Mouse (Mus musculus) stomach, embryonic 16.5 days (tissue): Measurements from ENCODE around the gene Col4a3bp. TPM values are rescaled to one million over a fixed set of nuclear protein-coding genes. Genes with fewer than 3 reads are reported as not detected.

Experiments used
- ATAC-seq: fragments of 200-750 bp; cut with Nextera tagmentation; 2 replicates; pipeline ENCODE4 v1.8.0; 2017; ENCODE audit warnings: moderate number of reproducible peaks, moderate TSS enrichment; ENCODE audit not compliant: insufficient read depth, low FRiP score
- H3K27ac ChIP-seq: fragments of 300-500 bp; sonication (generic); 2 replicates; pipeline ENCODE4 v1.5.1; 2014; ENCODE audit warnings: low read length
- H3K27me3 ChIP-seq: fragments of 300-500 bp; sonication (generic); 2 replicates; pipeline ENCODE4 v1.6.1; 2014; ENCODE audit warnings: low read length, control low read depth, mixed read lengths; ENCODE audit not compliant: control insufficient read depth, insufficient read depth
- H3K36me3 ChIP-seq: fragments of 300-500 bp; sonication (generic); 2 replicates; pipeline ENCODE4 v1.6.1; 2014; ENCODE audit warnings: low read length; ENCODE audit not compliant: control insufficient read depth, insufficient read depth
- H3K4me1 ChIP-seq: fragments of 300-500 bp; sonication (generic); 2 replicates; pipeline ENCODE4 v1.6.1; 2014; ENCODE audit warnings: low read length, control low read depth, mixed read lengths; ENCODE audit not compliant: control insufficient read depth, insufficient read depth
- H3K4me2 ChIP-seq: fragments of 300-500 bp; sonication (generic); 2 replicates; pipeline ENCODE4 v1.6.1; 2014; ENCODE audit warnings: low read depth, low read length, mixed read lengths
- H3K4me3 ChIP-seq: fragments of 300-500 bp; sonication (generic); replicated peaks from 2 replicates; pipeline ENCODE4 v1.5.1; 2014; ENCODE audit warnings: mild to moderate bottlenecking, low read length
- H3K9ac ChIP-seq: fragments of 300-500 bp; sonication (generic); 2 replicates; pipeline ENCODE4 v1.6.1; 2014; ENCODE audit warnings: low read length
- H3K9me3 ChIP-seq: fragments of 300-500 bp; sonication (generic); replicated peaks from 2 replicates; pipeline ENCODE4 v1.6.1; 2016; ENCODE audit warnings: low read length, control low read depth; ENCODE audit not compliant: control insufficient read depth
- WGBS: fragments of 180-500 bp; shearing (Covaris S2); extraction: QIAGEN DNeasy Blood & Tissue Kit; methylation state at CpG from one replicate; pipeline ENCODE4 v1.1.7; 2014; 5-methylcytosine and 5-hydroxymethylcytosine counted together
- polyA plus RNA-seq: library from polyadenylated mRNA; unstranded; fragments of >200 nt; fragmentation: Nextera tagmentation; extraction: Ambion mirVana; gene quantifications from 2 replicates; pipeline ENCODE4 v1.2.1, GENCODE M21; 2015

The Col4a3bp gene
- polyA plus RNA-seq, 1 experiment from 2014 or later = 10.4 TPM

GRCm38 (mm10) chr13:96514154-96514942 lies 28.1 kb upstream of the Col4a3bp start:
- WGBS = 47% methylated on average over 5 of the region's 5 CpGs
- Histone ChIP-seq H3K4me2 (no peak overlapping the region), H3K4me1 (peaks cover 26% of the 10 kb centered on the region), H3K9me3 (no peaks in the 10 kb centered on the region), H3K4me3 (no peak overlapping the region), H3K27me3 (no peaks in the 10 kb centered on the region), H3K27ac (peak overlapping the region; percentile 14; the same call in 1 of the 2 replicates), H3K36me3 (no peaks in the 10 kb centered on the region), H3K9ac (no peak overlapping the region)
- peak; percentile 49 for ATAC-seq

DNA sequence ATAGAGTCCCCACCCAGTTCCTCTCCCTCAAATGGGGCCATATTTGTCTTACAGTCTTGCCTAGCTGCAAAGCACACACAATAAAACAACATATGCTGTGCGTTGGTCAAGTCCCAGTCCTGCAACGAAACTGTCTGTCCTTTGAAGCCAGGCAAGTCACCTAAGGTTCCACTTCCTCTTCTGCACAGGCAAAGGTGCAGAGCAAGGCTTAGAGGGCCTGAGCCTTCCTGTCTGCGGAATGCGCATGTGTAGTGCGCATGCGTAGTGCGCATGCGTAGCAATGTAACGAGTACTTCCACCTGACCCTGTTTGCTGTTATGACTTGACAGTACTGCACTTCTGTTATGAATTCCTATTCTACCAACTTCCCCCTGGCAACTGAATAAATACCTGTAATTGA lies 26.2 kb upstream of the Col4a3bp start:
- no peak overlapping the region for H3K27ac ChIP-seq
- 90% methylated on average over 9 of the region's 9 CpGs for WGBS
- no peak overlapping the region for H3K4me2 ChIP-seq
- H3K27me3 ChIP-seq = no peaks in the 10 kb centered on the region
- no peaks in the 10 kb centered on the region for H3K9me3 ChIP-seq
- no peak overlapping the region for H3K9ac ChIP-seq
- peaks cover 14% of the 10 kb centered on the region for H3K4me1 ChIP-seq
- no peaks in the 10 kb centered on the region for H3K36me3 ChIP-seq
- no peak for ATAC-seq
- H3K4me3 ChIP-seq = no peak overlapping the region

DNA sequence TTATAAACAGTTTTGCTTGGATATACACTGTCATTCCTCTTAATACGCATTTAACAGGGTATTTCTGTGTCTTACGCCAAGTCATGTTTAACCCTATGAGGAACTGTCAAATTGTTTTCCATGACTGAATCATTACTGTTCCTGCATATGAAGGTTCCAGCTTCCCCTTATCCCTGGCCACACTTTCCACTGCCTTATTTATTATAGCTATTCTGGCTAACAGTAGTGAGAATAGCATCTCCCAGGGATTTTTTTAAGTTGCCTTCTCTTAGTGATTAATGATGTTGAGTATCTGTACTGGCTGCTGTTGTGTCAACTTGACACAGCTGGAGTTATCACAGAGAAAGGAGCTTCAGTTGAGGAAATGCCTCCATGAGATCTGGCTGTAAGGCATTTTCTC lies 25.1 kb upstream of the Col4a3bp start:
- Histone ChIP-seq H3K4me3 (no peak overlapping the region), H3K36me3 (no peaks in the 10 kb centered on the region), H3K27me3 (no peaks in the 10 kb centered on the region), H3K4me1 (peaks cover 5% of the 10 kb centered on the region), H3K27ac (no peak overlapping the region), H3K4me2 (no peak overlapping the region), H3K9me3 (no peaks in the 10 kb centered on the region), H3K9ac (no peak overlapping the region)
- WGBS = 54% methylated on average over 2 of the region's 2 CpGs
- ATAC-seq = peak; percentile 64; the same call in 1 of the 2 replicates

- no peaks in the 10 kb centered on the region for H3K27me3 ChIP-seq
- no peak overlapping the region for H3K4me3 ChIP-seq
- no peak overlapping the region for H3K4me2 ChIP-seq
- H3K4me1 ChIP-seq = no peaks in the 10 kb centered on the region
- H3K36me3 ChIP-seq = no peaks in the 10 kb centered on the region
- no peaks in the 10 kb centered on the region for H3K9me3 ChIP-seq
- WGBS = 84% methylated on average over 3 of the region's 3 CpGs
- no peak for ATAC-seq
- H3K27ac ChIP-seq = no peak overlapping the region
- H3K9ac ChIP-seq = no peak overlapping the region
These were observed 21.1 kb upstream of the Col4a3bp start for GRCm38 (mm10) chr13:96521294-96521693.

- no peak for ATAC-seq
- H3K36me3 ChIP-seq = peaks cover 4% of the 10 kb centered on the region; the same call in 1 of the 2 replicates
- H3K27me3 ChIP-seq = no peaks in the 10 kb centered on the region
- peaks cover 3% of the 10 kb centered on the region; the same call in 1 of the 2 replicates for H3K9me3 ChIP-seq
- H3K4me3 ChIP-seq = no peak overlapping the region
- H3K9ac ChIP-seq = no peak overlapping the region
- H3K4me2 ChIP-seq = no peak overlapping the region
- 86% methylated on average over 3 of the region's 3 CpGs for WGBS
- peaks cover 3% of the 10 kb centered on the region; the same call in 1 of the 2 replicates for H3K4me1 ChIP-seq
- no peak overlapping the region; the same call in 1 of the 2 replicates for H3K27ac ChIP-seq
These were observed 15.4 kb upstream of the Col4a3bp start for GRCm38 (mm10) chr13:96527022-96527421.

GRCm38 (mm10) chr13:96527856-96528255 lies 14.6 kb upstream of the Col4a3bp start:
- Histone ChIP-seq H3K27ac (no peak overlapping the region), H3K9ac (no peak overlapping the region), H3K27me3 (no peaks in the 10 kb centered on the region), H3K4me3 (no peak overlapping the region), H3K4me2 (no peak overlapping the region), H3K36me3 (peaks cover 4% of the 10 kb centered on the region; the same call in 1 of the 2 replicates), H3K4me1 (peaks cover 4% of the 10 kb centered on the region; the same call in 1 of the 2 replicates), H3K9me3 (peaks cover 3% of the 10 kb centered on the region; the same call in 1 of the 2 replicates)
- ATAC-seq = no peak
- WGBS = 82% methylated on average over 11 of the region's 11 CpGs

DNA sequence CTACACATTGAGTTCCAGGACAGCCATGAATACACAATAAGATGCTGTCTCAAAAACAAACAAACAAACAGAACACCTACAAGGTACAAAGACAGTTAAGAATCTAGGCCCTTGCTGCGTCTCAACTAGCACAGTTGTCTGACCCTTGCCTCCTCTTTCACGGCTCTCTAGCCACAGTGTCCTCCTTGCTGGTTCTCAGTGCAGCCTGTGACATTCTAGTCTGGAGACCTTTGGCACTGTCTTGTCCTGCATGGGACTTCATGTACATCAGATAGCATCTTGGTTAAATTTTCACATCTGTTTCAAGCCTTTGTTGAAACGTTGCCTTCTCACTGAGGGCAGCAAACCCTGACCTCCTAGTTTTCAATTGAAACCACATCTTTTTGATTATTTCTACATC lies 13.6 kb upstream of the Col4a3bp start:
- no peak for ATAC-seq
- H3K36me3 ChIP-seq = peaks cover 4% of the 10 kb centered on the region; the same call in 1 of the 2 replicates
- H3K9me3 ChIP-seq = peaks cover 3% of the 10 kb centered on the region; the same call in 1 of the 2 replicates
- no peak overlapping the region for H3K9ac ChIP-seq
- WGBS = 88% methylated on average over 3 of the region's 3 CpGs
- peaks cover 4% of the 10 kb centered on the region; the same call in 1 of the 2 replicates for H3K4me1 ChIP-seq
- no peak overlapping the region for H3K4me3 ChIP-seq
- H3K4me2 ChIP-seq = no peak overlapping the region
- H3K27me3 ChIP-seq = no peaks in the 10 kb centered on the region
- no peak overlapping the region for H3K27ac ChIP-seq

DNA sequence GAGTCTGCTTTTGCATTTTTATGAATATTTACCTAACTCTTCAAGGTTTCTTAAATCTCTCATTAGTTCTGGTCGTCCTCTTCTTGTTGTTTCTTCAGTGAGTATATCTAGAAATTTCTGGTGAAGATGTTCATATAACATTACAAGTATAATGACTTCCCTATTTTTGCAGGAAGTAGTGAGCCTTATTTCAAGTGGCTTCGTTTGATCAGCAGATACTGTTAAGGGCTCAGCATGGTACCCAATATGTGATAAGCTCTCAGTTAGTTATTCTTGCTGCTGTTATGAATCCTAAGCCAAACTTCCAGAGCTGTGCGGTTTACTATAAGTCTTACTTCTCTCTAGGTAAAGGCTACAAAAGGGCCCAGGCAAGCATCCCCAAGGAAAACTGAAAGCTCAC lies 12.9 kb upstream of the Col4a3bp start:
- no peak overlapping the region for H3K27ac ChIP-seq
- ATAC-seq = no peak
- H3K27me3 ChIP-seq = no peaks in the 10 kb centered on the region
- 88% methylated on average over 3 of the region's 3 CpGs for WGBS
- no peak overlapping the region for H3K9ac ChIP-seq
- peaks cover 3% of the 10 kb centered on the region; the same call in 1 of the 2 replicates for H3K9me3 ChIP-seq
- H3K4me3 ChIP-seq = no peak overlapping the region
- peaks cover 4% of the 10 kb centered on the region; the same call in 1 of the 2 replicates for H3K4me1 ChIP-seq
- H3K36me3 ChIP-seq = peaks cover 4% of the 10 kb centered on the region; the same call in 1 of the 2 replicates
- no peak overlapping the region for H3K4me2 ChIP-seq

DNA sequence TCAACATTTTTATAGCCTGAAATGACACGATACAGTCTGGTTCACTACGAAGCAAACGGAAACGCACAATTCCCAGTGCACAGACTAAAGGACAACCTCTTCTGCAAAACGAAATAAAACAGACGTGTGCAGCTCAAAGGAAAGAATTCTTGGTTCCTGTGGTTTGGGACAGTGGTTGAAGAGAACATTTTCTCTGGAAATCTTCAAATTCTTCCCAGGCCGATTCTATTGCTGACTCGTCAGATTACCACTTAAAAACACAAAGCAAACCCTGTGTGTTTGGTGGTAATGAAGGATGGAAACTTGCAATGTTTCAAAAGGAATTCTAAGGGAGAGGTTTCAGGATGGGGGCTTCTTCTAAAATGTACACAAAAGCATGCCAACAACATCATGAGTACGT lies 12.4 kb upstream of the Col4a3bp start:
- H3K4me1 ChIP-seq = peaks cover 4% of the 10 kb centered on the region; the same call in 1 of the 2 replicates
- H3K9ac ChIP-seq = no peak overlapping the region
- peaks cover 3% of the 10 kb centered on the region; the same call in 1 of the 2 replicates for H3K9me3 ChIP-seq
- WGBS = 88% methylated on average over 9 of the region's 9 CpGs
- H3K4me3 ChIP-seq = no peak overlapping the region
- no peaks in the 10 kb centered on the region for H3K27me3 ChIP-seq
- ATAC-seq = no peak
- H3K27ac ChIP-seq = no peak overlapping the region
- no peak overlapping the region for H3K4me2 ChIP-seq
- H3K36me3 ChIP-seq = peaks cover 4% of the 10 kb centered on the region; the same call in 1 of the 2 replicates
